In the genomic region with DNA sequence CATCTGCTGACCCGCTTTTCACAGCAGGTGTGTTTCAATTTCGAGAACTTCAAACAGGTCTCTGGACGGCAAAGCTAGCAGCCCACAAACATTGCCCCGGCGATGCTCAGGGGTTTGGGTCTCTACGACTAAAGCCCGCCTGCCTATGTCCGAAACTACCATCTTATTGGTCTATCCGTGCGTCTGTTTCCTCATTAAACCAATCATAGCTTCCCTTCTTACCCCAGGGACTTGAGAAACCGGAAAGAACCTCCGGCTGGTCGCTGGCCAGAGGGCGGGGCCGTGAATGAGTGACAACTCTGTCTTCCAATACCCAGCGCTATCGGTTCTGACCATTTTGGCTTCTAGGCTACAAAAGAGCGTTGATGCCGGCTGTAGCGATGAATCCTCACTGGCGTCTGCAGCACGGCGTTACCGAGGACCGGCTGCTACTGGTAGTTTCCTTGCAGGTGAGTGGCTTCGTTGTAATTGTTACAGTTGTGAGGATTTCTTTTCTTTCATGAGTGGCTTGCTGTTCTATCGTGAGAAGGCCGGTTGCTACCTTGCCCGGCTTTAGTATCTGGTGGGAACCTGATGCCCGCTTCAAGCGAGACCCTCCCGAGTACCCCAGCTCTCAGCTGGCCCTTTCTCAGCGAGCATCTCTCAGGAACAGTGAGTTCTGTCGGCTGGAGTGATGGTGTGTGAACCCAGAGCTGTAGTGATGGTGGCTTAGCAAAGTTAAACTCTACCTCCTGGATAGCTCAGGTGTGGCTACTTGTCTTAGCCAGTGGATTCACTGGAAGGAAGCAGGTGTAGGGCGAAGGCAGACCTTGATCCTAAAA, we compare ENCODE assay signal across 8 mouse cellular contexts. TPM values are rescaled to one million over a fixed set of nuclear protein-coding genes. Genes with fewer than 3 reads are reported as not detected.
DNase-seq lines count a peak whose midpoint lies in the region; ATAC-seq lines count a peak whose summit lies in the region.

A gene (plus strand): TSS at position 234 of the 821 bp plus-strand sequence.

- DNase-seq in MEL-GATA-1-ER (ENCODE audit: extremely low read depth, low read depth): peak; percentile 98
- peak; percentile 100 for DNase-seq in cerebellum, adult 8-10 months
- DNase-seq in forelimb bud, embryonic 11.5 days (ENCODE audit: low read depth, low spot score): peak; percentile 99
- peak; percentile 100 for DNase-seq in layer of hippocampus, adult 9-10 months (ENCODE audit: low spot score)
- DNase-seq in ovary, postnatal 10 days (ENCODE audit: low spot score): peak; percentile 98
- peak; percentile 96 to 98 for DNase-seq in thymus, postnatal 10 days (ENCODE audit: low spot score in 2 of 2)

- H3K36me3 ChIP-seq in lung, embryonic 16.5 days (ENCODE audit: control insufficient read depth, insufficient read depth, low read length): no peaks in the 10 kb centered on the region

- peaks cover 27% of the 10 kb centered on the region for H3K4me1 ChIP-seq in lung, embryonic 16.5 days (replicated peaks; ENCODE audit: control insufficient read depth, insufficient read depth, low read length)

- ATAC-seq in hematopoietic stem cell, adult 5-6 weeks (replicated peaks in 1 of 2; ENCODE audit: insufficient read depth in 1 of 2, low FRiP score in 2 of 2, low TSS enrichment in 1 of 2, low read depth in 1 of 2, poor library complexity in 2 of 2, severe bottlenecking in 2 of 2): peak; percentile 97 to 98
- peak; percentile 97 for ATAC-seq in lung, embryonic 16.5 days (ENCODE audit: low read depth)

- no peaks in the 10 kb centered on the region for H3K9me3 ChIP-seq in lung, embryonic 16.5 days (ENCODE audit: control insufficient read depth, low read length)

- peak within 1 kb of the TSS; percentile 80 for H3K4me2 ChIP-seq in lung, embryonic 16.5 days (ENCODE audit: low read depth, low read length)

- H3K27me3 ChIP-seq in lung, embryonic 16.5 days (ENCODE audit: control insufficient read depth, insufficient read depth, low read depth, low read length): no peaks in the 10 kb centered on the region

- under 1% methylated on average over 35 of the region's 35 CpGs for WGBS in lung, embryonic 16.5 days

- H3K27ac ChIP-seq in lung, embryonic 16.5 days (ENCODE audit: low read length): peak within 1 kb of the TSS; percentile 53; the same call in 1 of the 2 replicates

- peak within 1 kb of the TSS; percentile 72 for H3K9ac ChIP-seq in lung, embryonic 16.5 days (ENCODE audit: low read length)

- peak within 1 kb of the TSS; percentile 68 for H3K4me3 ChIP-seq in lung, embryonic 16.5 days (ENCODE audit: low read length)

RNA-seq across cellular contexts. Expression of the gene that starts here (rescaled TPM):
- 21.1 and 35.0 TPM in 2 replicates for total RNA-seq in hematopoietic stem cell, adult 5-6 weeks (2017)
- 65.1 and 69.4 TPM in 2 replicates for polyA plus RNA-seq in lung, embryonic 16.5 days (2015; fragmentation: Nextera tagmentation; extraction: Ambion mirVana)

Comparison
In these comparisons a context has a peak if more than half of its experiments do, and no peak if none do; other contexts are left out.
1. Peak in every context shown above with its lines: DNase-seq, ATAC-seq, H3K4me3 ChIP-seq and H3K27ac ChIP-seq.